Mouse (Mus musculus): ENCODE data around the gene Clpb. TPM values are rescaled to one million over a fixed set of nuclear protein-coding genes. Genes with fewer than 3 reads are reported as not detected.

Clpb gene
- polyA plus RNA-seq, 1 experiment: 7.2 TPM

GRCm38 (mm10) chr7:101684671-101685070, 21.2 kb downstream of the Clpb start:
- 77% methylated on average over 3 of the region's 3 CpGs for WGBS
- TF ChIP-seq CTCF (IDR thresholded peaks at IDR 0.05; ENCODE audit: extremely low read depth, insufficient read length, insufficient replicate concordance, low read depth, low read length) (no peak), POLR2A (IDR thresholded peaks at IDR 0.05; ENCODE audit: low read depth, low read length) (no peak)

GRCm38 (mm10) chr7:101687144-101687543, 23.7 kb downstream of the Clpb start:
- 97% methylated on average over 2 of the region's 2 CpGs for WGBS

More at GRCm38 (mm10) chr7:101684671-101685070, 21.2 kb downstream of the Clpb start:
- Histone ChIP-seq H3K27ac (ENCODE audit: insufficient read depth, low read depth, low read length) (no peak overlapping the region), H3K27me3 (ENCODE audit: control insufficient read depth, insufficient read depth, low read length) (no peaks in the 10 kb centered on the region), H3K4me3 (ENCODE audit: low read depth, low read length) (no peak overlapping the region), H3K4me1 (ENCODE audit: control insufficient read depth, insufficient read depth, insufficient read length, low read length) (no peaks in the 10 kb centered on the region), H3K36me3 (ENCODE audit: control insufficient read depth, insufficient read depth, low read length) (no peaks in the 10 kb centered on the region)

DNA sequence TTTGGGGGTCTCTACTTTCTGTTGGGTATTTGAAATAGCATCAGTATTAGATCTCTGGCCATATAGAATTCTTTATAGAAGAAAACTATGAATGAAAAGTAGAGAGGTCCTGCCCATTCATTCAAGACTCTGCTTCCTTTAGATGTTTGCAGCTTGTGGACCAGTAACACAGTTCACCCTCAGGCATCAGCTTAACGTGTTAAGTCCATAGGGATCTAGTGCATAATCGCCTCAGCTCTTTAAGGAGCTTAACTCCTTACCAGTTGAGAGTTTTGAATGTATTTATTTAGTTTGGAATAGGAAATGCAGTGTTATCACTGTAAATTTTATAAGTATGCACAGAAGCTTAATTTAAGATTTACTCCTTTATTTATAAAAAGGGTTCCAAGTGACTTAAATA, 27.0 kb downstream of the Clpb start:
- no peaks in the 10 kb centered on the region for H3K36me3 ChIP-seq (ENCODE audit: control insufficient read depth, insufficient read depth, low read length)
- no peaks in the 10 kb centered on the region for H3K4me1 ChIP-seq (ENCODE audit: control insufficient read depth, insufficient read depth, insufficient read length, low read length)
- no peak overlapping the region for H3K4me3 ChIP-seq (ENCODE audit: low read depth, low read length)
- WGBS: 78% methylated on average over 2 of the region's 2 CpGs
- no peaks in the 10 kb centered on the region for H3K27me3 ChIP-seq (ENCODE audit: control insufficient read depth, insufficient read depth, low read length)
- H3K27ac ChIP-seq (ENCODE audit: insufficient read depth, low read depth, low read length): no peak overlapping the region
- TF ChIP-seq CTCF (IDR thresholded peaks at IDR 0.05; ENCODE audit: extremely low read depth, insufficient read length, insufficient replicate concordance, low read depth, low read length): no peak
- TF ChIP-seq POLR2A (IDR thresholded peaks at IDR 0.05; ENCODE audit: low read depth, low read length): no peak

More at GRCm38 (mm10) chr7:101687144-101687543, 23.7 kb downstream of the Clpb start:
- no peak overlapping the region for H3K27ac ChIP-seq (ENCODE audit: insufficient read depth, low read depth, low read length)
- TF ChIP-seq POLR2A (IDR thresholded peaks at IDR 0.05; ENCODE audit: low read depth, low read length): no peak
- TF ChIP-seq CTCF (IDR thresholded peaks at IDR 0.05; ENCODE audit: extremely low read depth, insufficient read length, insufficient replicate concordance, low read depth, low read length): no peak
- H3K4me3 ChIP-seq (ENCODE audit: low read depth, low read length): no peak overlapping the region
- no peaks in the 10 kb centered on the region for H3K36me3 ChIP-seq (ENCODE audit: control insufficient read depth, insufficient read depth, low read length)
- H3K27me3 ChIP-seq (ENCODE audit: control insufficient read depth, insufficient read depth, low read length): no peaks in the 10 kb centered on the region
- H3K4me1 ChIP-seq (ENCODE audit: control insufficient read depth, insufficient read depth, insufficient read length, low read length): no peaks in the 10 kb centered on the region

GRCm38 (mm10) chr7:101691863-101692262, 28.4 kb downstream of the Clpb start:
- Histone ChIP-seq H3K27ac (ENCODE audit: insufficient read depth, low read depth, low read length) (no peak overlapping the region), H3K4me3 (ENCODE audit: low read depth, low read length) (no peak overlapping the region), H3K27me3 (ENCODE audit: control insufficient read depth, insufficient read depth, low read length) (no peaks in the 10 kb centered on the region), H3K4me1 (ENCODE audit: control insufficient read depth, insufficient read depth, insufficient read length, low read length) (no peaks in the 10 kb centered on the region), H3K36me3 (ENCODE audit: control insufficient read depth, insufficient read depth, low read length) (no peaks in the 10 kb centered on the region)
- no peak for TF ChIP-seq CTCF (IDR thresholded peaks at IDR 0.05; ENCODE audit: extremely low read depth, insufficient read length, insufficient replicate concordance, low read depth, low read length)
- TF ChIP-seq POLR2A (IDR thresholded peaks at IDR 0.05; ENCODE audit: low read depth, low read length): no peak
- 94% methylated on average over 8 of the region's 8 CpGs for WGBS

- H3K27me3 ChIP-seq (ENCODE audit: control insufficient read depth, insufficient read depth, low read length): no peaks in the 10 kb centered on the region
- H3K36me3 ChIP-seq (ENCODE audit: control insufficient read depth, insufficient read depth, low read length): no peaks in the 10 kb centered on the region
- H3K27ac ChIP-seq (ENCODE audit: insufficient read depth, low read depth, low read length): no peak overlapping the region
- H3K4me3 ChIP-seq (ENCODE audit: low read depth, low read length): no peak overlapping the region
- H3K4me1 ChIP-seq (ENCODE audit: control insufficient read depth, insufficient read depth, insufficient read length, low read length): no peaks in the 10 kb centered on the region
- WGBS: 84% methylated on average over 14 of the region's 14 CpGs
- TF ChIP-seq POLR2A (IDR thresholded peaks at IDR 0.05; ENCODE audit: low read depth, low read length): no peak
- TF ChIP-seq CTCF (IDR thresholded peaks at IDR 0.05; ENCODE audit: extremely low read depth, insufficient read length, insufficient replicate concordance, low read depth, low read length): no peak
These were observed 29.0 kb downstream of the Clpb start for GRCm38 (mm10) chr7:101692446-101692845.

DNA sequence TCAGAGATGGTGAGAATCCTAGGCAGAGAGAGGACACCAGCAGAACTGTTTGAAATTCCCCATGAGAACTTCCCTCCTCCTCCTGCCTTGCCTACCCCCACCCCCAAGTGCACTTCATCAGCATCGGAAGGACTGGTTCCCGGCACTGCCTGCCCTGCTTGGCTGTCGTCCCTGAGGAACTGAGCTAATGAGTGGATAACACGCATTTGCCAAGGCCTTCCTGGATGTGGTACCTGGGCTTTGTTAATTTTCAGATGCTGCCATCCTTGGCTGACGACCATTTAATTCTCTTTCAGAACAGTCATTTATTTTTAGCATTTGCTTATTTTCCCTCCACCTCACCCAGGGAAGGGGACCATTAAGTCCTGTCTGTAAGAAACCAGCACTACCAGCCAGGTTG, 32.0 kb downstream of the Clpb start:
- no peak overlapping the region for H3K27ac ChIP-seq (ENCODE audit: insufficient read depth, low read depth, low read length)
- no peak overlapping the region for H3K4me3 ChIP-seq (ENCODE audit: low read depth, low read length)
- H3K36me3 ChIP-seq (ENCODE audit: control insufficient read depth, insufficient read depth, low read length): no peaks in the 10 kb centered on the region
- no peaks in the 10 kb centered on the region for H3K27me3 ChIP-seq (ENCODE audit: control insufficient read depth, insufficient read depth, low read length)
- no peak for TF ChIP-seq POLR2A (IDR thresholded peaks at IDR 0.05; ENCODE audit: low read depth, low read length)
- TF ChIP-seq CTCF (IDR thresholded peaks at IDR 0.05; ENCODE audit: extremely low read depth, insufficient read length, insufficient replicate concordance, low read depth, low read length): no peak
- 75% methylated on average over 5 of the region's 5 CpGs for WGBS
- H3K4me1 ChIP-seq (ENCODE audit: control insufficient read depth, insufficient read depth, insufficient read length, low read length): no peaks in the 10 kb centered on the region

DNA sequence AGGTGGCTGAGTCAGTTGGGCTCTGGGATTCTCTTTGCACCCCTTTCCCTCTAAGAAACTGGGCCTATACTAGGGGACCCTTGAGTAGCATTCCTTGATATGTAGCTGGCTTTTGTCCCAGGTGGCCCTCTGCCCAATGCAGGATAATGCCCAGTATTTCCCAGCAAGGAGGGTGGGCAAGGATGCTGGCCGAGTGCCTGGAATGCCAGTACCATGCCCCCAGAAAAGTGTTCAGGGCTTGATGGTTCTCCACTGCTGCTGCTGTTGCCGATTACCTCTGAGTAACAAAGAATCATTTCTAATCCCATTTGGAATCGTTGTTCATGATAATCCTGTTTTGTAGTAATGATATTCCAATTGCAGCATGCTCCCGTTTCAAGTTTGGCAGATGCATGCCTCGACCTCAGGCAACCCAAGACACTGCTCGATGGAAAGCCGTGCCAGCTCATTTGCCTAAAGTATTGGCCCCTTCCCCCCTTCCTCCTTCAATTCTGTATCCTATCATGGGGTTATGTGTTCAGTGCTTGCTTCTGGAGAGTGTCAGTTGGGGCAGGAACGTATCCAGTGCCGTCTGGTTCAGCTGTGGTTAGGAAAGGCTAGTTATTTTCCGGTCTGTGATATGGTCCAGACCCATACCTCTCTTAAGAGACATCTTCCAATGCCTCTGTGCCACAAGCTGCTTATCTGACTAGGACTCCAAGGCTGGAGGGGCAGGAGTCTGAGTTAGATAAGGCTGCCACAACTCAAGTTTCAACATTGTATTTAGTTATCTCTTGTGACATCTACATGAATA, 33.7 kb downstream of the Clpb start:
- whole genome bisulfite sequencing: 83% methylated on average over 10 of the region's 10 CpGs
- Histone ChIP-seq H3K4me3 (ENCODE audit: low read depth, low read length) (no peak overlapping the region), H3K27ac (ENCODE audit: insufficient read depth, low read depth, low read length) (no peak overlapping the region), H3K27me3 (ENCODE audit: control insufficient read depth, insufficient read depth, low read length) (no peaks in the 10 kb centered on the region), H3K36me3 (ENCODE audit: control insufficient read depth, insufficient read depth, low read length) (no peaks in the 10 kb centered on the region), H3K4me1 (ENCODE audit: control insufficient read depth, insufficient read depth, insufficient read length, low read length) (no peaks in the 10 kb centered on the region)
- TF ChIP-seq CTCF (IDR thresholded peaks at IDR 0.05; ENCODE audit: extremely low read depth, insufficient read length, insufficient replicate concordance, low read depth, low read length) (no peak), POLR2A (IDR thresholded peaks at IDR 0.05; ENCODE audit: low read depth, low read length) (no peak)
